Mouse (Mus musculus) right cerebral cortex, adult 18-20 months (tissue): ENCODE results near the gene Mgst2.

Experiments
- DNase-seq: peaks from one replicate; pipeline ENCODE4 v3.0.0; 2022; ENCODE audit warnings: mixed read lengths

Mgst2 gene

DNA sequence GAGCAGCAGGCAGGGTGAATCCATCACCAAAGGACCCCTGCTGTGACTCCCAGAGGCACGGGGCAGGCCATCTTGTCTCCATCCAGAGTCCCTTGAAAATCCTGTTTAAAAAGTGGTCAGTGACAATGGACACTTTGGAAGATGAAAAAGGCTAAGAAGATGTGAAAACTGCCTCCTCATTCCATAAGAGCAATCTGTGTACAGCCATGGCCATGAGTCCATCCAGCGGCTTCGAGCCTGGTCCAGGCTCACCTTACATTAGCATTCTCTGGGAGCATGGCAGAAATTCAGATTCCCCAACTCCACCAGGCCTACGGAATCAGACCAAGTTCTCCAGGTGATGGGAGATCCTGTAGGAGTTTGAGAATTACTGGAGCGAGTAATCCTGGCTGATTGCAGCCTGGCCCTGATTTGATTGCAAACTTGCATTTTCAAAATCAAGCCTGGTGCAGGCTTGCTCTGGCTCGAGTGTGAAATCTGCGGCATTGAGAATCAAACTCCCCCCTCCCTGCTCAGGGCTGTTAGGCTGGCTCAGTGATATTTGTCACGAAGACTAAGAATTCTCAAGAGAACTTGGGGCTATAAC, 42.6 kb downstream of the Mgst2 start:
- DNase-seq: no peak

DNA sequence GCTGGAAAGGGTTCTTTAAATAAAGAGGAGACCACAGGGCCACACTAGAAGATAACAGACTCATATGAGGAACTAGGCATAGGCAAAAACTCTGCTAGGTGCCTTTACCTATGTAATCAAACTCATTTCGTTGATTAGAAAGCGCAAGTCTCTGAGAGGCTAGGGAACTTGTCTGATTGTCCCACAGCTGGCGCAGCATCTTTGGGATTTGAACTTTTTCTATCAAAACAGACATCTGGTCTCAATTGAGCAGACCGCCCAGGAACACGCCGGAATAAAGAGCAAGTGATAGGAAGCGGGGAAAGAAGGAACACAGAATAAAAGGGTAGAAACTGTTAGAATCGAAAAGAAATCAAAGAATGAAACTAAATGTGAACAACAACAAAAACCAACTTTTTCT, 43.3 kb downstream of the Mgst2 start:
- no peak for DNase-seq

DNA sequence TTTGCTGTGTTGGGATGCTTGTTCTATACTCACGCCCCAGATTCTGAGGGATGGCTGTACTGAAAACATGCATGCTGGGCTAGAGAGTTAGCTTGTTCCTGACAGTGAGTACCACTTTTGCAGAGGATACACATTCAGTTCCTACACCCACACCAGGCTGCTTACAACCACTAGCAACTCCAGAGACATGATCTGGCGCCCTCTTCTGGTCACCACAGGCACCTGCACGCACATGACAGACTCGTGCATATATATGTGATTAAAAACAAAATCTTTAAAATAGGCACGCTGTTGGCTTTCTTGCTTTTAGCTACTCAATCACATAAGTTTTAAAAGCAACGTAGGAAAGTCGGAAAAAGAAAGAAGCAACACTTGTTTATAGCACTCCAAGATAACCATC, 45.1 kb downstream of the Mgst2 start:
- DNase-seq: no peak

DNA sequence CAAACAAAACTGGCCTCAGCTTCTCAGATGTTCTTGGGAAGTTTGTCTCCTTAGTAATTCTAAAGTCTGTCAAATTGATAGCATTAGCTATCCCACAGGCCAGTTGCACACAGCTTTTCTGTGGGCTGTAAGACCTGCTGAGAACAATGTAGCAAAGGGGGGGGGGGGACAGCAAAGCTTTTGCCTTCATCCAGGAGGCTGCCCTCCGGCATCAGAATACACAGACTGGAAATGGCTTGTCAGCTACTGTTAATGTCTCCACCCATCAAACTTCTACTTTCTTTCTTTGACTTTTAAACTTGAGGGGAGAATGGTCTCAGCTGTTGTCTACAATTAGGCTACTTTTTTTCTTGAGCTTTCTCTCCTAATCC, 48.2 kb downstream of the Mgst2 start:
- DNase-seq: no peak

DNA sequence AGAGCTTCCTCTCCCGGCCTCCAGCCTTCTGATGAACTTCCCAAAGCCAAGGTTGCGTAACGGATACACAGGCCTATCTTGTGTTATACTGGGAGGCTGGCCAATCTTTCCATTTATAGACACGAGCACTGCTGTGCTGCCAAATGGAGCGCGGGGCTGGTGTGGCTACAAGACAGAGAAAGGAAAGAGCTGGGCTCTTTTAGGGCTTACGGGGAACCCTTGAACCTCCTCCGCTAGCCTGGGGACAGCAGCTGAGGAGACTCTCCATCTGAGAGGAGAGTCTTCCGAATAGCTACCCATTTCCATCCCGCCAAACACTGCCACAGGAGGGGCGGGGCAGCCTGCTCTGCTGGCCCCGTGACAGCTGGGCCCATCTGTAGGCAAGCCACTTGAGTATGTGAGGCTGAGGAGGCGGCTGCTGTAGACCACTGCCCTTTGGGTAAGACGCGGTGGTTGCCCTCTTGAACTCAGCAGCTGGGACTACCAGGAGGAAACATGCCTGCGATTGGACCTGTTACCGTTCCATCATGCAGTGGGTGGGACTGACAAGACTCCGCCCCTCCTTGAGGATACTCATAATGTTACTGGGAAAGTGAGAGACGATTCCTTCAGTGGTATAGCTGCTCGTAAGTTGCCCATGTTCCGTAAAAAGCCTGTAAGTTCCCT, 48.7 kb downstream of the Mgst2 start:
- peak; percentile 90 for DNase-seq

DNA sequence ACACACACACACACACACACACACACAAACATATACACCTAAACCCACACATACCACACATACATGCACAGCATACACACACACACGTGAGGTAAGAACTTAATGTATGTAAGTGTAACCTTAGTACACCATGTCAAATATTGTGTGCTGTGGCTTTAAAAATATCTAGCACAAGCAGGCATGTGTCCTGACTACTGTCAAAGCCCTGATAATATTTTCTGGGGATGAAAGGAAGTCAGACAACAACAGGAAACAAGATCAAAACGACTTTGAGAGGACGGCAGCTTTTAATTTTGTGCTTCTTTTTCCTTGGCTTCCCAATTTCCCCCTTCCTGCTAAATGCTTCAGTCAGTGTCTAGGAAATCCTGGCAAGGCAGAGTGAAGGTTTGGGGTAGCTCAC, 52.2 kb downstream of the Mgst2 start:
- no peak for DNase-seq

DNA sequence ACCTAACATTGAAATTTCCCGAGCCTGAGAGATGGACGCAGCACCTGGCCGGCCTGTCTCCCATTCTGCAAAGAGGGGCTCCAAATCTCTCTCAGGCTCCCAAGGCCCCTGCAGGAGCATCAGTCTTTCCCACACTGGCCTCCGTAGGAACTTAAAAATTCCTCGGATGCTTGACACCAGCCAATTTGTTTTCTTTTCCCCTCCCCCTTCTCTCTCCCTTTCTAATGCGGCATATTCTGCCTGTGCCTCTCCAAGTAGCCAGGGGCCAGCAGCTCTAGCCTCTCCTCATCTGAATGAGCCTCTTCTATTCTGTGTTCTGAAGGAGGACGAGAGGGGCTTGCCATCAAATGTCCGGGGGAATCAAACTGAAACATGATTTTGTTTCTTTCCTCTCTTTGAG, 53.1 kb downstream of the Mgst2 start:
- DNase-seq: no peak

DNA sequence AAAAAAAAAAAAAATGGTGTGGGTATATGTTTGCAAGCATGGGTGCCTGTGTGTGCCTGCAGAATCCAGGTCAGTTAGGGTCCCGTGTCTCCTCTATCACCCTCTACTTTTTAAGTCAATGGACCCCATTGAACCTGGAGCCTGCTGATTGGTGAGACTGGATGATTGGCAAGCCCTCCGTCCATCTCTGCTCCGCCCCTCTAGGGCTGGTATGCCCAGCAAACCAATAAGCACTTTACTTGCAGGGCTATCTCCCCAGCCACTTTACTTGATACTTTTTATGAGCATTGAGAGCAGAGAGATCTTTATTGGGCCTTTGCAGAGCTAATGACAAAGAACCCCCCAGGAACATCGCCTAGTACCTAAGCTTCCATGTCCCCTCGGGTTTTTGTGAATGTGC, 54.3 kb downstream of the Mgst2 start:
- DNase-seq: no peak

DNA sequence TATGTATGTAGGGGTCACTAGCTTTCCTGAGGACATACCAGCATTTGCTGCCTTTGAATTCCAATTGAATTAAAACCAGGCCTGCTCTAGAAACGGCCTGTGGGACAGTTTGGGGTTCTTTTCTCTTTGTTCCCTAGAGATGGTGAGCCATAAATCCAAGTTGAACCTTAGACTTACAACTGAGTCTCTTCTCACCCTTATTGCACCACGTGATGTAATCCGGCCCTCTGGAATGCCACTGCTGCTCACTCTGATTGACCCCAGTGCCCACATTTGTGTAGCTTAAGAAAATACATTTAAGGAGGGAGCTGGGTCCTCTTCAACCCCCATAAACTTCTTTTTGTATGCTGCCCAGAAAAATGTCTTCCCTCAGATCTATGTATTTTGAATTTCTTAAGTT, 57.3 kb downstream of the Mgst2 start:
- no peak for DNase-seq

DNA sequence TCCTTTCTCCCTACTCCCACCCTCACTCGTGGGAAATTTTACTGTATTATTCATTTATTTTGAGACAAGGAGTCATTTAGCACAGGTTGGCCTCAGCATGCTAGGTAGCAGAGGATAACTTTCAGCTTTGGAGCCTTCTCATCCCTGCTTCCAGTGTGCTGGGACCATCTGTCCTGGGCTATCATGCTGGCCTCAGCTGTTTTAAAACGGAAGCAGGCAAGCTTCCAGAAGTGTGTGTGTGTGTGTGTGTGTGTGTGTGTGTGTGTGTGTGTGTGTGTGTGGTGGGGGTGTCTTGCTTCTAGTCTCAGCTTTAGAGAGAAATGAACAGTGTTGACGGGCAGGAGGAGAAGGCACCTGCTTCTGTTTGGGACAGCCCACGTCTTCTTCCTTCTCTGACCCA, 57.7 kb downstream of the Mgst2 start:
- no peak for DNase-seq

DNA sequence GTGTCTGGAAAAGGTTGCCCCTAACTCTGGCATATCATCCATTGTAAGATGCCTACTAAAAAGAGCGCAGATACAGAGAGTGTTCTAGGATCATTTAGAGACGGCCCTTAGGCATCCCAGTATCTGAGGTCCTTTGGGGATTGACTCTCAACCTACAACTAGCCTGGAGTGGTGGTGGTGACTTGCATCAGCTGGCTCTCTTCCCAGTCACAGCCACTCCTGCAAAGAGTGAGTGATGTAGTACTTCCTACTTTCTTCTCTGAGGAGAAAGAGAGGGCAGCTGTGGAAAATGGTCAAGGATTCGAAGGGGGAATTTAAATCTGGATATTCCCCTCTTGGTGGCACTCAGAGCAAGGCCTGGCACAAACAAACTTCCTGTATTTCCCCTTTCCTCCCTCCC, 59.2 kb downstream of the Mgst2 start:
- DNase-seq: no peak

DNA sequence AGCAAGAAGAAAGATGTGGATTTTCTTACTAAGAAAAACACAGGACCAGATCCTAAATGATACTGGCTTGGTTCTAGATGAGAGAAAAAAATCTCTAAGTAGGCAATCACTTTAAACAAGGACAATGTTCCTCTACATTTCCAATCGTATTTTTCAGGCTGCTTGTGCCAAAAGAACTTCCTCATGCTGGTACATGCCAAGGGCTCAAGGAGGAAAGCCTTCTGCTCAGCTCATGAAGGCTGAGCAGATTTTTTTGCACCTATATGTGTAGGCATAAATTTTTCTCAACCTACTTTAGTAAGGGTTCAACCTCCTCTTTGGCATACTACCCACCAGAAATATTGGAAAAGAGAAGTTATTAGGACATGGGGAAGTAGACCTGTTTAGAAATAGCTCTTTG, 59.8 kb downstream of the Mgst2 start:
- no peak for DNase-seq

DNA sequence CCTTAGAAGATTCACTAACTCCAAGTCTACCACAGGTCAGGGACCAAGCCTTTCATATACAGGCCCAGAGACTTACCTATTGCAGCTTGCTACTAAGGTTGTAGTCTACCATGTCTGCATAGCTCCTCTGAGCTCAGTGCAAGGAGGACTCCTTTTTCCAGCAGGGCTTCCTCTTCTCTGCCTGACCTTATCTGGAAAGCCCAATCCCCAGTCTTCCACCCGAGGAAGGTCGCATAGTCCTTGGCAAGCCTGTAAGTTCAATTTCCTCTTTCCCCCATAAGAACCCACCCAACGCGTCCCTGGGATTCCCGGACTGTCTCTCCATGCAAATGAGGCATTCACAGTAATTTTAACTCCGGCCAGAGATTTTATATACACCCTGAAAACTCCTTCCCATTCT, 66.1 kb downstream of the Mgst2 start:
- DNase-seq: no peak

DNA sequence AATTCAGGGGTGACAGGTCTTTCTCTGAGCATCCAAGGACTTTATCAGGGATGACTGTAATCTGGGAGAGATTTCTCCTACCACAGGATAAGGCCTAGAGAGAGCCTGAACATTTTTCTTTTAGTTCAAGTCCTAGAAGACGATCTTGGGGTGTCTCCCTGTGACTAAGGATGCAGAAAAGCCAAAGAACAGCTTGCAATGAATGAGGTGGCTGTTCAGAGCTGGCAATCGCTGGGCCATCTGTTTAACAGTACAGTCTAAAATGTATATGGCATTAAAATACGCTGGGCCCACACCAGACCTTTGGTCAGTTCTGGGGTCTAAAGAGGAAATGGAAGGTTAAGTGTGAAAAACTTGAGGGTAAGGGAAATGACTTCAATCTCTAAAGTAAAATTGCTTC, 67.3 kb downstream of the Mgst2 start:
- DNase-seq: no peak

DNA sequence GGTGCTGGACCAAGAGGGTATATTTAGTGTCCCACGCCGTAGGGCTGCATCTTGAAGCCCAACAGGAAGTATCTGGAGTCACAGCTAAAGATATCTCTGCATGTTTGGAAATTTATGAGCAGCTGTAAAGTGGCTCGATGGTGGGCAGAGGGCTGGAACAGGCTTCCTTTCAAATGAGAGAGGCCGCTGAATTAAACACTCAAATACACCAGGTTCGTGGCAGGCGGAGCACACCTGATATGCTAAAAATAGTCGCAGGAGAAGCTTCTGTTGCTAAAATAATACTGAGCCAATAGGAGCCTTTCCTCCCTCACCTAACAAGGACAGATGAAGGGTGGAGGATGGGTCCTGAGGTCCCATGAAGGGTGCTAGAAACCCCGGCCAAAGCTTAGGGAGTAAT, 67.8 kb downstream of the Mgst2 start:
- DNase-seq: peak; percentile 34

DNA sequence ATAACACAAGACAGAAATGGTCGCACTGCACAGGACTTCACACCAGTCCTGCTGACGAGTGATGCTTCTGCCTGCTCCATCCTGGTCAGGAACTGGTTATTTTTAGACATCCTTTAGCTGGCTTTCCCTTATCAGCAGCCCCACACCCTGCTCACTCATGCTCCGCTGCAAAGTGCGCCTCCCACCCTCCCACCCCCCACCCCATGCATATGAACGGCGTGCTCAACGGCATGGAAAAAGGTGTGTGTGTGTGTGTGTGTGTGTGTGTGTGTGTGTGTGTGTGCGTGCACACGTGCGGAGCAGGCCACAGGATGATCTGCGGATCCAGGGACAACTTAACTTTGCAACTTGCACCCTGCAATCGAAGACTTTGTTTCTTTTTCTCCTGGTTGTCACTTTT, 68.3 kb downstream of the Mgst2 start:
- DNase-seq: no peak

DNA sequence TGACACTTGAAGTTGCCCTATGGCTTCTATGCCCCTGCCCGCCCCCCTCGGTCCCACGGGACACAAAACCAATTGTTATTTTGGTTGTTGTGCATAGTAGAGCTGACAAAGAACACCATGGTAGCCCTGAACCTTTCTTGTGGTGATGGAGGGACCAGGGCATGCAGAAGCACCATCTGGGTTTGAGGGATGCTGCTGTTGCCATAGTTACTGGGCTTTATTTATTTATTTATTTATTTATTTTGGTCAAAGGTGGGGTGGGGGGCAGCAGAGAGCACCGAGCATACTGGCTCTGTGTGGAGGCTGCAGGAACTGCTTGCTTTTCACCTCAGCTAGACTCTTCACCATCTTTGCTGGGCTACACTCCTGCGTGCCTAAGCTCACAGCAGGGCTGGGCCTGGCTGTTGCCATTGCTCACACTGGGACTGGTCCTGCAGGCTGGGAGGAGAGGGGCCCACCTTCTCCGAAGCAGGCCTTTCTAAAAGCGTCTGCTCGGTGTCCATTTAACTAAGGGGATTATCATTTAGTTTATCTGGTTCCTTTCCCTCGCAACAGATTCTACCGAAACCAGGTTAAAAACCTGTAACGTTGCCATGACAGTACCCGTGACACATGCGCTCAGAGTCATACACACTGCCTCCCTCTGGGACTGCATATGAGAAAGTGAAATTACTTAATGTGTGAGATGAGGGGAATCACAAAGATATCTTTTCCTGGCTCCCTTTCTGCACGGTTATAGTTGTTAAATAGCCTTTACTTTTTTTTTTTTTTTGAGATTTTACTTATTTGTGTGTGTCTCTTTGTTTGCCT, 69.2 kb downstream of the Mgst2 start:
- DNase-seq: no peak

DNA sequence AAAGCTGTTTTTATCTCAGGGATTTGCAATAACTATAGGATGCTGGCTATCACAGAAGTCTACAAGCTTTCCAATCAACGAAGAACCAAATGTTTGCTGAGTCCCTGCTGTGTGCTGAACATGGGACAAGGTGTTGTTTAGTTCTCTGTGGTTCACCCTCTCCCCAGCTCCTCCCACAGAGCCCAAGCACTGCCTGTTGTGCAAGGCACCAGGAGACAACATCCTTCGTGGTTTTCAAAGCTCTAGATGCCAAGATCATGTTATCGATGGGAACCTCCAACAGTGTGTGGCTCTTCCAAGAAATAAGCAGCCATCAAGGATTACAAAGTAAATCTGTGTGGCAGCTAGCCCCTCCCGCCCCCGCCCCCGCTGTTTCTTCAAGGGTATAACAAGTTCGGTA, 70.5 kb downstream of the Mgst2 start:
- DNase-seq: no peak

DNA sequence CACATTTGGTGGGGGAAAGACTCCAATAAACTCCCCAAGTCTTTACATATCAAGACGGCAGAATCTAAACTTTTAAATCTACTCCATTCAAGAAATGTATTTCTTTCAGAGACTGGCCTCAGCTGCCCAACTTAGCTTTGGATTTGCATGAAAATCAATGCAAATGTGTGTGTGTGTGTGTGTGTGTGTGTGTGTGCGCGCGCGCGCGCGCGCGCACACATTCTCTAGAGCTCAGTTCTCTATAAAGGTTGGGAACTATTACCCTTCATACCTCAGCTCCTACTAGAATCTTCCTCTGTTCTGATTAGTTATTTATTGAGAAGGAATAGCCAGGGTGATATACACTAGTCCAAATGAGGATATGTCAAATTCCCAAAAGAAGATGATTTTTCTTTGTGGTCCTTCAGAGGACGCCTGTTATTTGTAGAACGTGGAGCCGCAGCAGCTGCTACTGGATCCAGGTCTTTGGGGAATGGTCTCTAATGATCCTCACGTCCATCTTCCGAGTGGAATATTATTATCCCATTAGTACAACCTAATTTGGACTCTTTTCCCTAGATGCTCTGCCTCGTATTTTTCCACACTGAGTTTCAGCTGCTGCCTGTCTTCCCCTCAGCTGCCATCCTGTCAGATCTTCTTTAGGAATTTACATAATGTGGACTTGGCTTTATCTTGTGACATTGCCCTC, 71.9 kb downstream of the Mgst2 start:
- DNase-seq: no peak
